Mouse (Mus musculus) spleen, adult 18-20 months (tissue): Measurements from ENCODE around the gene Lsamp.

Experiments used
- DNase-seq, 2 experiments: peaks; one replicate each; pipeline ENCODE4 v3.0.0; 2022; ENCODE audit warnings: mixed read lengths in 2 of 2

Gene Lsamp

DNA sequence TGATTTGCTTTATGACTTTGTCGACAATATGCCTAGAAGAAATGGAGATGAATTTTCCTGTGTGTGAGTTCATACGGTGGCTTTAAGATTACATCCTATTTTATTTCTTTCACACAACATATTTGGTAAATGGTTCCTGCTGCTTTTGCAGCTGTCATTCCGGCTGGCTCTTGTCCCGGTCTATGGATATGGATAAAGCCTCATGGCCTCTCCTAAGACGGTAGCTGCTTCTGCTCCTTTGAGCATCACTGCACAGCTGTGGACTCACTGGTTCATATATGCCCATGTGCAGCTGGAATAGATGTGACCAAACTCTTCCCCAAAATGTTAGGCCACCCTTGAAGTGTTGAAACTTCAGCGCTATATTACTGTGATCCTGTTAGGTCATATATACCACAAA is 2137.6 kb downstream of the Lsamp start:
- no peak for DNase-seq

DNA sequence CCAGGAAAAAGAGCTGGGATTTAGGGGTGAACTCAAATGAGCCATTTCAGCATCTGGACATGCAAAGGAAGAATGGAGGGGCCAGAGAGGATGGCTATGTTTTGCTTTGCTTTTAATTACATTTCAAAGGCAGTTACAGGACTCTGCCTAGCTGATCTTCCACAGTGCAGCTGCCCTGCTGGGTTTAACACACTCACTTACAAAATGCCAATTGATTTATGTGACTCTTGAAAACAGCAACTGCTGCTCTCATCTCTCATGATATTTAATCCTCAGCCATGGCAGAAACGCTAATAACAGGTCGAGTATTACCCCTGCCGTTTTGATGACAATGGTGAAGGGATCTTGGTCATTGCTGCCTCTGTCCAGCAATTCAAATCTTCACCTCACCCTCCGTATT is 2139.7 kb downstream of the Lsamp start:
- DNase-seq = no peak

DNA sequence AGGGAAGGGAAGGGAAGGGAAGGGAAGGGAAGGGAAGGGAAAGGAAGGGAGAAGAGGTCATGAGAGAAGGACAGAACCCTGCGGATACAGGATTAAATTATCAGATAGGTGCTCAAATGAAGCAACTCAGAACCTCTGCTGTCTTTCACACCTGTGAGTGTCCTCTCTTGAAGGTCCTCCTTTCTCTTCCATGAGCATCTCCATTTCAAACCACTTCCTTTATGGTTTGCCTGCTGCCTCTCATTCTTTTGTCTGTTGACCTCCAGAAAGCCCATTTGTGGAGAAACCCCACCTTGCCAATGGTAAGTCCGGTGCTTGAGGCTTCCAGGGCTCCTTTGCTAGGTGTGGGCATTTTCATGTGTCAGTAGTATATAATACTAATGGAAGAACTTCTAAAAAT is 2141.9 kb downstream of the Lsamp start:
- DNase-seq = no peak

DNA sequence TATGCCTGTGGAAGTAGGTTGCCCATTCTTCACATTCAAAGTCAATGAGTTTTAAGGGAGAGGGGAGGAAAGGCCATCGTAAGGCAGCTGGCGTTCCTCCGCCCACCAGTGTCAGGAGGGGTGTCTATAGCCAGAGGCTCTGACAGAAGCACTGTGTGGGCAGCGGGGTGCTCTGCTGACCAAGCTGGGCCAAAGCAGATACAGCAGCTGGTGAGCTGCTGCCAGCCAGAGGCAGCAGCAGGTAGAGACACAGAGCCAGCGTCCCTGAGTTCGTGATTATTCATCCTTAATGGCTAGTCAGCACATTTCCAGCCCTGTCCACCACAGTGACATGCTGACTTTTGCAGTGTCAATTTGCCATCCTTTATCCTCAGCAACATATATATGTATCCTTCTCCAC is 2163.0 kb downstream of the Lsamp start:
- no peak for DNase-seq

DNA sequence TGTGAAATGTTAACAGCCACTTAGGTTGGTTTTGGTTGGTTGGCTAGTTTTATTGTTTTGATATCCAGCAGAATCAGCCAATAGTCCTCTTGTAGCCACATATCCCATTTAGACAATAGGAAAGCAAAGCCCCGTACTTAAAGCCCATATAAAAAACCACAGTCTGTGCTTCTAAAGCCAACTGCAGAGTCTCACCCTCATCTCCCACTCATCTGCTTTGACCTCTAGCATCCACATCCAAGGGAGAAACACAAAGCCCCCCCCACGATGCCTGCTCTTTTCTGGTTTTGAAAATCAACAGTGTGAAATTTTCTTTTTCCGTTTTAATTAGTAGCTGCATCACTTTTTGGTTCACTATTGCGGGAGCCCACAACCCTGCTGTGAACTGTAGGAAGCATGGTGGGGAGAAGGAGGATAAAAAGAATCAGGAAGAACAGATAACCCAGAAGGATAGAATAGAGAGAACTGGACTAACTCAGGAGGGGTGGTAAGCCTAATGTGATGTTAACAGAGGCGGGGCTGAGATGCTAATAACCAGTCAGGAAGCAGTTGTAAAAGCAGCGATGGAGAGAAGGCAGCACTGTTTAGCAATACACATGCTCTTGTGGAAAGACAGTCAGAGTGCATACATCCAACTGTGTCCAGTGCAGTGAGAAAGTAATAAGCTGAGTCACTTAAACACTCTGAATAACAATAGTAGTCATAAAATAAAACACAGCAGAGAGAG is 2165.2 kb downstream of the Lsamp start:
- DNase-seq = no peak

DNA sequence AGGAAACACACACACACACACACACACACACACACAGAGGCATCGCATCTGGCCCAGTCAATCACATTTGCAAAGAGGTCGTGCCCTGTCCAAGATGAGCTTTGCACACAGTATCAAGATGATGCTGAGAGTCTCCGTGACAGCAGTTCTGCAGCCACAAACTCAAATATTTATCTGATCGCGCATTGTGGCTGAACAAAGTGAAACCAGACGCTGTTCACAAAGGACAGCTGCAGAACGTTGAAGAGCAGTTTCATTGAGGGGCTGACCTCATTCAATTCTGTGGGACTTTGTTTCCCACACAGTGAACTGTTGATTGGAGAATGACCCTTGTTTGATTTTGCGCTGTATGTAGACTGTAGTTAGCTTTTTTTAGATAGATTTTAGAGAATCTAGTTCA is 2168.5 kb downstream of the Lsamp start:
- no peak for DNase-seq

DNA sequence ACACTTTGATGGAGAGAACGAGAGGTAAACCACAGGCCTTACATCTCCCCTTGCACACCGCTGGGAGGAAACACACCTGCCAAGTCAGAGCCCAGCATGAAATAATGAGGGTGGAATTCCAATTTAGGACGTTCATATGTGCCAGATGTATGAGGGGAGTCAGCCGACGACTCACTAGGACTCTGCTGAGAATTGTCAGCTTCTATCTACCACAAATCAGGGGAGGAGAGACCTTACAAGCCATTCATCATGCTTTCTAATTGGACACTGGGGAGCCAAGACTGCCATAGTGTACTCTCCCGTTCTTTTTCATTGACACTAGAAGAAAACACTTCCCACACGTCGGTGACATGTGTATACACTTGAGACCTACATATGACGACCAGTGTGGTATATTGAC is 2173.7 kb downstream of the Lsamp start:
- DNase-seq = no peak

DNA sequence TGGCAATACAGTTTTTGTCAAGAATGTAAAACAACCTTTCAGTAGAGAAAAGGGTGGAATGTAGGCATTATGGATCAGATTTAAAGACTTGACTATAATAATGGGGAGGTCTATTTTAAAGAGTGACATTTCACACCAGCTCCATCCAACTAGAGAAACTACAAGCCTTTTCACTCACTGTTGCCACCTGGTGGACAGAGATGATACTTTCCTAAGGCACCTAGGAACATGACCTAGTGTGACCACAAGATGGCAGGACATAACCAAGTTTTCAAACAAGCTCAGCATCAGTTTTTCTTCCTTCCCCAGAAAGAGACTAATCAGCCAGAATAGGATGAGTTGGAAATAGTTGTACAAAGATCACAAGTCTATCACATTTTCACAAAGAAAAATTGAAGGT is 2180.8 kb downstream of the Lsamp start:
- peak in 1 of 2 experiments; percentile 65 for DNase-seq

DNA sequence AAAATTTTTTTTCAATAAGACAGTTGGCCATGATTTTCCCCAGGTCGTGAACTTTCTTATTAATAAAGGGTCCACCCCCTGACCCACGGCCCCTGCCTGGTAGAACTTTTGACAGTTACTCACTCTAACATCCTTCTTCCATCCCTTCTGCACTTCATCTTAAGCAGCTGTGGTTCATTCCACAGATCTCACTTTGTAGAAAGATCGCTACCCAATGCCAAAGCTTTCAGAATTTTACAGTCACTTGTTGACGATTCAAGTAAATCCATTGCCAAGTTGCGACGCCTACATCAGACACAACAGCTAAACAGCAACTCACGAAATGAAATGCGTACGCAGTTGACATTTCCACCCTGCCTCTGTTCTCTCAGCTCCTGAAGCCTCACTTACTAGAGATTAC is 2184.1 kb downstream of the Lsamp start:
- DNase-seq = no peak

DNA sequence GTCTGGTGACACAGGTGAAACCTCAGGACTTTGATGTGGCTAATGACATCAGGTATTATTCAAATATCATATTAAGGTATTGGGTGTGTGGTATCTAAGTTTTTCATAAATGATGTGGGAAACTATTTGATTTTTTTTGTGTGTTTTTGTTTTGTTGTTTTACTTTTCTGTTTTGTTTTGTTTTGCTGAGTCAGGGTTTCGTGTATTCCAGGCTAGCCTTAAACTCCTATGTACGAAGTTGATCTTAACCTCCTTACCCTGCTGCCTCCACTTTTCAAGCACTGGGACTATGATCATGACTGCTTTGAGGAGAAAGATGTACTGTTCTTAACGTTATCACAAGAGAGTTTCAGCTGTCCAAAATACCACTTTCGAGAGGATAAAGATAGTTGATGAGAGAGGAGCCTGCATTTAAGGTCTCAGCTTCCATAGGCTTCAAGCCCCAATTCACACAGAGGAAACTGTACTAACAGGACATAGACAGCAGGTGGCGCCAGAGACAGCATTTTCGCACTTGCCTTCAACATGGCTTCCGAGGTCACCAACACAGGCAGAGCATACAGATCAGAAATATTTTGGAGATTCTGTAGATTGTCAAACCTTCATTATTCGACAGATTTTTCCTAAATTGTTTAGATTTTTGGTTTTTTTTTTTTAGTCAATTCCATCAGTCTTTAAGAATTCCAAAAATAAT is 2185.4 kb downstream of the Lsamp start:
- DNase-seq = peak; percentile 31 to 70

DNA sequence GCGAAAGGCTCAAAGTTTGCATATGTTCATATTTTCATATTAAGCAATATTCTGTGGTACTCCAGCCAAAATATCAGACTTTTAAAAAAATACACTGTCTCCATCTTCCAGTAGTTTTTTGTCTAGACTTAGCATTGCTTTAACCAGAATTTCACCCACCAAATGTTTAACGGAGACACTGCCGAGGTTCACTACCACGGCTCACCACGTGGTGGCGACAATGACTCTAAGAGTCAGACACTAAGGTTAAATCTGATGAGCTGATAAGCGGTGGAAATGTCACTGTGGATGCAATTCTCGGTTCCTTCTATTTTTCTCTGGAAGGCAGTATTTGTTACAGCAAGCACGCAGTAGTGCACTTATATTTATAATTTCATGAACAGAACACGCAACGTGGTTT is 2188.3 kb downstream of the Lsamp start:
- DNase-seq = peak; percentile 23 to 75

DNA sequence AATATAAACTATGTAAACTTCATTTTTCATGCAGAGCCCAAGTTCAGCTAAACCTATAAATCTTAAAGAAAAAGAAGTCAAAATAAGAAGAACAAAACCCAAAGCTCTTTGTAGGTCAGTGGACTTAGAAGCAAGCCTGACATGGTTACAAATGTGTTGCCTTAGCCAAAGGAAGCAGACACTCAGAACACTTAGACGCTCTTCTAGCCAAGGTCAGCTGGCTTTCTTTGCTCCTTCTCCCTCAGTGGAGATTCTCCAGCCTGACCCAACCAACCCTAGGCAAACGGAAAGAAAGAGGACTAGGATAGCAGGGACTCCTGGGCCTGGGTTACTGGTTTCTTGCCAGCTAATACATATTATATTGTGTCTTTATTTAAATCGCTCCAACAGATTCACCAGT is 2194.7 kb downstream of the Lsamp start:
- no peak for DNase-seq

DNA sequence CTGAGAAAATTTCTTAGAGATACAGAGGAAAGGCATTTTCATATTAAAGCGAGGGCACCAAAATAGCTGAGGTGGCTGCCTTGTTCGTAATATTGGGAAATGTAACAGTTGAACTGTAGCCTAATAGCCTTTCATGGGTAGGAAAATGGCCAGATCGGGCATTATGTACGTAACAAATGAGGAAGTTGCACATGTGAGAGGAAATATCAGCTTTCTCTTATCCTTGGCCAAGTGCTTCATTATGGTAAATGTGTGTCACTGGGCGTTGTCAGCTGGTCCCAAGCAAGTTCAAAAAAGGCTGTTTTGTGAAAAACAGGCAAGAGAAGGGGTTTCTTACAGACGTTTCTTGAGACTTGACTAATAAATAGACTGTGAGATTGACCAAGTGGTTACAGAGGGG is 2195.9 kb downstream of the Lsamp start:
- DNase-seq = no peak

DNA sequence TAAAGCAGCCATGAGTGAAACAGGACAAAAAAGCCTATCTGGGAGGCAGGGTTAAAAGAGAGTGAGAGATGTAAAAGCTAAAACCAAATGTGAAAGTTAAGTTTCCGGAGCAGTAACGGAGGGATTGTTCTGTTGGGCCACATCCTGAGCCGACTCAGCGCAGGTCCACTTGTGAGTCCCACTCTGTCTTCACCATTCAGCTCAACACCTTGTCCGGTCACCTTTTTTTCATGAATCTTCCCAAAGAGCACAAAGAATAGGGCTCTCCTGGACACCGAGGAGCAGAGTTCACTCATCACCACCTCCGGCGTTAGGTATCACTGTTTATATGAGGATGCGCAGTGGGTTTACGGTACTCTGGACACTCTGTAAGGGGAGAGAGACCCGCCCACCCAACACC is 2196.3 kb downstream of the Lsamp start:
- DNase-seq = no peak

DNA sequence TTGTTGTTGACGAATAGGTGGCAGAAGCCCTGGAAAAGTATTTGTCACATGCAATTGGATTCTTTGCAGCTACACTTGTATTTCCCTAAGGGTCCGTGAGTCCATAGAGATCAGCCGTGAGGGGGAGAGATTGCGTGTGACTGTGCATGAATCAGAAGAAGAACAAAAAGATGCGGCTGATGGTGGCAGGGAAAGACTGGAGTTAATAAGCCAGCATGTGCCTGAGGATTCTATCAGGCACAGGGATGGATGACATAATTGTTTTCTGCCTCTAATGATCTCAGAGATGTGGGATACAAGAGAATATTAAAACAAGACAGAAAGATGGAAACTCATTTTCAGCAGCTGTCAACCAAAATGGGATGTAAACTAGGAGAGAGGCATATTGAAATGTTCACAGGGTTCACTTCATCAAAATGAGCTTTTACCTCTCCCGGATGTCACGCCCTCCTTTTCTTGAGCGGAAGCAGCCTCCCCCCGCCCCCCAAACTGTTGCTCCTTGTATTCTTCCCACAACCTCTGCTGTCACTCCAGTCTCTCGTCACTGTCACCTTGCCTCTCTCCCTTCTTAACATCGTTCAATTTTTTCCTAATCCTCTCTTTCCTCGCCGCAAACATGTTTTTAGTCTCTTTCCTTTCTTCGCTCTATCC is 2205.4 kb downstream of the Lsamp start:
- DNase-seq = no peak

DNA sequence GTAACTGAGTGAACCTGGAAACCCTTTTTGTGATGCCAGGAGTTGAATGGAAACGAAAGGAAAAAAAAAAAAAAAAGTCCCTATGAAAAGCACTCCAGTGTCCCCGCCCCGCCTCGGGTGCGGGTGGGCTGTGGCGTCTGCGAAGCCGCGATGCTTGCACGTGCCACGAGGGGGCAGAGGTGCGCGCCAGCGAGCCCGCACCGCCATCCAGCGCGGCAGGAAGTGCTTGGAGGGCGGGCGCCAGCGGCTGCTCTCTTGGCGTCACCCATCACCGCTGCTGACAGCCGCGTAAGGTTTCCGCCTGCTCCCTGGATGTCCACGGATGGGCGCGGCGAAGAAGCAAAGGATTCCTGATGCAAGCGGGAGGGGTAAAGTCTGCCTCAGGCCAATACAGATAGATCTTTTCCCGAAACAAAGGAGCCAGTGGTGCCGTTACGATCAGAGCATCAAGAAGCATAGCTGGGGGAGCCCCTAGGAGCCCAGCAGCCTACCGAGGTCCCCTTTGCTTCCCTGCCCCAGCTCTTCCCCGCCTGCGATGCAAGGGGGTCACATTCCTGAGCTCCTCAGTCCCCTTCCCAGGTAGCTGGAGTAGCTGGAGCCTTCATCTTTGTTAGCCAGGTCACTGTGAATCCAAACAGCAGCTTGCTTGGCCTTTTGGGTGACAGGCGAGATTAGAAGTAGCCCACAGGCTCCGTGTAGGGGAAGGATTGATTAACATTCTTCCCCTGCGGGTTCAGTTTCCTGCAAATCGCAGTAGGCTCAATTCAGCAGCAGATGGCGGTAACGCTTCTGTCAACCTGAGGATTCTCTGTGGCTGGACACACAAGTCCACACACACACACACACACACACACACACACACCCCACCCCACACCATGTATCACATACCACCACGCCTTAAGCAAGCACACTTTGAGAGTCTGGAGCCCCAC is 2206.2 kb downstream of the Lsamp start:
- peak; percentile 62 to 79 for DNase-seq
